Mouse (Mus musculus) embryonic facial prominence, embryonic 11.5 days (tissue): ENCODE data around the gene Ncor2. TPM values are rescaled to one million over a fixed set of nuclear protein-coding genes. Genes with fewer than 3 reads are reported as not detected.

Experiments used
- ATAC-seq: fragments of 200-750 bp; cut with Nextera tagmentation; replicated peaks from 2 replicates; pipeline ENCODE4 v1.8.0; 2017; ENCODE audit warnings: low read depth; ENCODE audit not compliant: insufficient number of reproducible peaks, low FRiP score, low TSS enrichment
- DNase-seq: peaks from one replicate; pipeline ENCODE4 v3.0.0-alpha.2; 2015; ENCODE audit warnings: low spot score
- H3K27ac ChIP-seq: fragments of 300-500 bp; sonication (generic); replicated peaks from 2 replicates; pipeline ENCODE4 v1.5.1; 2014; ENCODE audit warnings: mild to moderate bottlenecking, low read depth, low read length, control low read depth
- H3K27me3 ChIP-seq: fragments of 300-500 bp; sonication (generic); 2 replicates; pipeline ENCODE4 v1.6.1; 2014; ENCODE audit warnings: mild to moderate bottlenecking, low read length, moderate library complexity, mixed read lengths; ENCODE audit not compliant: control insufficient read depth, insufficient read depth
- H3K36me3 ChIP-seq: fragments of 300-500 bp; sonication (generic); replicated peaks from 2 replicates; pipeline ENCODE4 v1.6.1; 2014; ENCODE audit warnings: low read depth, mild to moderate bottlenecking, low read length, moderate library complexity, mixed read lengths; ENCODE audit not compliant: control insufficient read depth, insufficient read depth
- H3K4me1 ChIP-seq: fragments of 300-500 bp; sonication (generic); 2 replicates; pipeline ENCODE4 v1.6.1; 2014; ENCODE audit warnings: low read length, mixed read lengths; ENCODE audit not compliant: control insufficient read depth, insufficient read depth
- H3K4me2 ChIP-seq: fragments of 300-500 bp; sonication (generic); 2 replicates; pipeline ENCODE4 v1.6.1; 2014; ENCODE audit warnings: low read depth, mild to moderate bottlenecking, control low read depth, low read length, moderate library complexity
- H3K4me3 ChIP-seq: fragments of 300-500 bp; sonication (generic); 2 replicates; pipeline ENCODE4 v1.5.1; 2014; ENCODE audit warnings: low read depth, low read length, control low read depth
- H3K9ac ChIP-seq: fragments of 300-500 bp; sonication (generic); replicated peaks from 2 replicates; pipeline ENCODE4 v1.6.1; 2014; ENCODE audit warnings: mild to moderate bottlenecking, control low read depth, low read length
- H3K9me3 ChIP-seq: fragments of 300-500 bp; sonication (generic); replicated peaks from 2 replicates; pipeline ENCODE4 v1.6.1; 2016; ENCODE audit warnings: mild to moderate bottlenecking, low read length, inconsistent platforms, mixed read lengths; ENCODE audit not compliant: control insufficient read depth
- WGBS: fragments of 180-500 bp; shearing (Covaris S2); extraction: QIAGEN DNeasy Blood & Tissue Kit; methylation state at CpG from one replicate; pipeline ENCODE4 v1.1.7; 2014; 5-methylcytosine and 5-hydroxymethylcytosine counted together
- polyA plus RNA-seq: library from polyadenylated mRNA; unstranded; fragments of >200 nt; fragmentation: Nextera tagmentation; extraction: Ambion mirVana; gene quantifications from 2 replicates; pipeline ENCODE4 v1.2.1, GENCODE M21; 2014

Gene Ncor2
- polyA plus RNA-seq, 1 experiment from 2014 or later, result 12.4 TPM

GRCm38 (mm10) chr5:125177481-125178134 lies 1.4 kb downstream of the Ncor2 start:
- DNase-seq (peak; percentile 87), ATAC-seq (no peak; the same call in 1 of the 2 replicates)
- no peaks in the 10 kb centered on the region for H3K9me3 ChIP-seq
- peak overlapping the region; percentile 90 for H3K4me2 ChIP-seq
- WGBS, result under 1% methylated on average over 42 of the region's 44 CpGs
- peak overlapping the region; percentile 69 for H3K4me3 ChIP-seq
- H3K27me3 ChIP-seq, result no peaks in the 10 kb centered on the region
- no peaks in the 10 kb centered on the region; the same call in 1 of the 2 replicates for H3K4me1 ChIP-seq
- peak overlapping the region; percentile 73 for H3K9ac ChIP-seq
- peak overlapping the region; percentile 85 for H3K27ac ChIP-seq
- H3K36me3 ChIP-seq, result no peaks in the 10 kb centered on the region

DNA sequence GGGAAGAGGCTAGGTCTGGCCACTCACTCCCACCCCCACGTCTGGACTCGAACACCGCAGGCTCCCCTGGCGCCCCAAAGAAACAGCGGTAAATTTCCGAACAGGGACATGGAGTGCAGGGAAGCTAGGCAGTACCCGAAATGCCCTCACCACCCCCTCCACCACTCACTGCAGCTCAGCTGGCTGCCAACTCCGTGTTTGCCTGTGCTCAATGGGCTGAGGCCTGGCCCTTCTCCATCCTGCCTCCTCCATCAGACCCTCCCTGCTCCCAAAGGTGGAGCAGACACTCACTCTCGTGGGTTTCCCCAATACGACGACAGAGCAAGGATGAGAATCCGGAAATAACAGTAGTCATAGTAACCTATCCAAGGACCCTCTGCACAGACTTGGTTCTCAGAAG lies 2.2 kb downstream of the Ncor2 start:
- 8% methylated on average over 12 of the region's 12 CpGs for WGBS
- Histone ChIP-seq H3K36me3 (no peaks in the 10 kb centered on the region), H3K27me3 (no peaks in the 10 kb centered on the region), H3K27ac (no peak overlapping the region), H3K4me2 (peak overlapping the region; percentile 90), H3K4me1 (no peaks in the 10 kb centered on the region; the same call in 1 of the 2 replicates), H3K9me3 (no peaks in the 10 kb centered on the region), H3K9ac (peak overlapping the region; percentile 73; the same call in 1 of the 2 replicates), H3K4me3 (peak overlapping the region; percentile 69)
- ATAC-seq (no peak), DNase-seq (no peak)

DNA sequence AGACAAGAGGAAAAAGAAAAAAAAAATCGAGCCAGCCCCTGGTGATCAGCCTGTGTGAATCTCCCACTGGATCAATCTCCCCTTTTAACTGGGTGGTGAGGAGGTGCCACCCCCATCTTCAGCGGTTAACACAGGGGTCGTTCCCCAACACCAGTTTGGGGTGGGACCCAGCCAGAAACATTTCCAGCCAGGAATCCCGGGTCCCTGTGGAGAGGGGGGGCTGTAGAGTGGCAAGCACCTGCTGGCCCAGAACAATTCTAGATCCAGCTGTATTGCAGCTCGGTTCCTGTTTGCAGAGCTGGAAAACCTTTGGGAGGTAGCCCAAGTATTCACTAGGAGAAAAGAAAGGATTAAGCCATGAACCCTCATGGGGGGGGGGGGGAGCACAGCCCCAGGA lies 2.7 kb downstream of the Ncor2 start:
- no peak overlapping the region for H3K27ac ChIP-seq
- WGBS, result 37% methylated on average over 5 of the region's 5 CpGs
- H3K27me3 ChIP-seq, result no peaks in the 10 kb centered on the region
- H3K9me3 ChIP-seq, result no peaks in the 10 kb centered on the region
- no peak overlapping the region; the same call in 1 of the 2 replicates for H3K4me3 ChIP-seq
- DNase-seq, result no peak
- no peaks in the 10 kb centered on the region for H3K36me3 ChIP-seq
- no peak for ATAC-seq
- H3K4me1 ChIP-seq, result no peaks in the 10 kb centered on the region; the same call in 1 of the 2 replicates
- peak overlapping the region; percentile 90 for H3K4me2 ChIP-seq
- H3K9ac ChIP-seq, result 0 out of 2 replicates have a peak overlapping the region, but pooled peaks have one; percentile 18

- H3K4me2 ChIP-seq, result no peak overlapping the region
- DNase-seq, result no peak
- no peaks in the 10 kb centered on the region for H3K36me3 ChIP-seq
- H3K27ac ChIP-seq, result no peak overlapping the region
- H3K4me1 ChIP-seq, result no peaks in the 10 kb centered on the region; the same call in 1 of the 2 replicates
- ATAC-seq, result no peak
- no peak overlapping the region for H3K4me3 ChIP-seq
- 69% methylated on average over 8 of the region's 9 CpGs for WGBS
- H3K27me3 ChIP-seq, result no peaks in the 10 kb centered on the region
- peak overlapping the region; percentile 13; the same call in 1 of the 2 replicates for H3K9ac ChIP-seq
- no peaks in the 10 kb centered on the region for H3K9me3 ChIP-seq
Observed at GRCm38 (mm10) chr5:125175673-125176369, 3.2 kb downstream of the Ncor2 start.

GRCm38 (mm10) chr5:125174726-125175672 lies 4.0 kb downstream of the Ncor2 start:
- no peak overlapping the region for H3K4me3 ChIP-seq
- H3K27me3 ChIP-seq, result no peaks in the 10 kb centered on the region
- no peaks in the 10 kb centered on the region for H3K36me3 ChIP-seq
- ATAC-seq, result no peak
- H3K27ac ChIP-seq, result no peak overlapping the region
- no peaks in the 10 kb centered on the region for H3K9me3 ChIP-seq
- H3K4me1 ChIP-seq, result no peaks in the 10 kb centered on the region; the same call in 1 of the 2 replicates
- WGBS, result 59% methylated on average over 13 of the region's 13 CpGs
- DNase-seq, result no peak
- H3K9ac ChIP-seq, result no peak overlapping the region; the same call in 1 of the 2 replicates
- H3K4me2 ChIP-seq, result no peak overlapping the region

DNA sequence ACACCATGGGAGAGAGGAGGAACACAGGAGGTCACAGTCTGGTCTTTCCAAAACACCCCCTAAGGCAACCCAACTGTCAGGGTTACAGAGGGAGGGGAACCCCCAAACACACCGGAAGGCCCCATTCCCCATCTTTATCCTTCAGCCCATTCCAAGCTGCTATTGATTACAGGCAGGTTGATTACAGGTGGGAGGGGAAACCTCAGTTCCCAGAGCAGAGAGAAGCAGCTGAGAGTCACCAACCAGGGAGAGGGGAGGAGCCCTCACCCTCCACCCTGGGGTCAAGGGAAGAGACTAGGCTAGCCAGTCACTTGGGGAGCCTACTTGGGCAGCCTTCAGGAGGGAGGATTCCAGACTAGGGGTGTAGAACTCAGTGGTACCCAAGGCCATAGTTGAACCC lies 5.2 kb downstream of the Ncor2 start:
- H3K27ac ChIP-seq, result no peak overlapping the region
- no peak overlapping the region for H3K9ac ChIP-seq
- no peak overlapping the region for H3K4me2 ChIP-seq
- H3K4me3 ChIP-seq, result no peak overlapping the region
- H3K9me3 ChIP-seq, result no peaks in the 10 kb centered on the region
- H3K4me1 ChIP-seq, result no peaks in the 10 kb centered on the region; the same call in 1 of the 2 replicates
- H3K36me3 ChIP-seq, result no peaks in the 10 kb centered on the region
- H3K27me3 ChIP-seq, result no peaks in the 10 kb centered on the region
- no peak for DNase-seq
- 67% methylated on average over 1 of the region's 1 CpGs for WGBS
- ATAC-seq, result no peak

GRCm38 (mm10) chr5:125172831-125173615 lies 6.0 kb downstream of the Ncor2 start:
- no peak; the same call in 1 of the 2 replicates for ATAC-seq
- no peak for DNase-seq
- H3K9me3 ChIP-seq, result no peaks in the 10 kb centered on the region
- H3K36me3 ChIP-seq, result no peaks in the 10 kb centered on the region
- H3K4me2 ChIP-seq, result no peak overlapping the region
- H3K9ac ChIP-seq, result no peak overlapping the region; the same call in 1 of the 2 replicates
- WGBS, result 60% methylated on average over 12 of the region's 12 CpGs
- H3K4me1 ChIP-seq, result no peaks in the 10 kb centered on the region; the same call in 1 of the 2 replicates
- no peaks in the 10 kb centered on the region for H3K27me3 ChIP-seq
- H3K27ac ChIP-seq, result peak overlapping the region; percentile 35; the same call in 1 of the 2 replicates
- H3K4me3 ChIP-seq, result no peak overlapping the region
